Mouse (Mus musculus): ENCODE results near the gene Crabp1.

DNA sequence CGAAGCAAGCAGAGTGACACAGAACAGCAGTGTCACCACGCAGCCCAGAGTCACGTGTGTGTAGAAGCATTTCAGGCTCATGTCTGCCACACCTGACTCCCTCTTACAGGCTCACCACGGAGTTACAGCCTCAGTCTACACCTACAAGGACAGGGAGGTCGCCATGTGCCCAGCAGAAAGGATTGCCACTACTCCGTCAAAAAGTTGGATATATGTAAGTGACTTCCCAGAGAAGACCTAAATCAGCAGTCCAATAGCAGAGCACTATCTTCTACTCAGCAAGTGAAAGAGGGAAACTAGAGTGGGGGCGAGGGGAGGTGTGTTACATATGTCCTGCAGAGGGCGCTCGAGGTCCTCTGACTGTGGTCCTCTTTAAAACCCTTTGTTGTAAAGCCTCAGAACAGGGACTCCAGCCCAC lies 28.3 kb upstream of the Crabp1 start:
- TF ChIP-seq CTCF (conservative IDR thresholded peaks at IDR 0.05; ENCODE audit: insufficient read depth, insufficient read length, low read depth, low read length) (peak; percentile 72), POLR2A (IDR thresholded peaks at IDR 0.05; ENCODE audit: low read depth, low read length) (no peak)

Data from kidney, adult 2 months (tissue).